Mouse (Mus musculus) lung, postnatal 0 days (tissue): ENCODE results near the gene Wdr6.

ENCODE experiments used
- CTCF ChIP-seq: IDR thresholded peaks from 2 replicates; pipeline ENCODE4 v1.5.1; 2016; ENCODE audit warnings: antibody characterized with exemption, mild to moderate bottlenecking
- EP300 ChIP-seq: IDR thresholded peaks from 2 replicates; pipeline ENCODE4 v1.6.1; 2016; ENCODE audit warnings: antibody characterized with exemption, mild to moderate bottlenecking, control low read depth

GRCm38 (mm10) chr9:108589229-108589628 lies 10.7 kb upstream of the Wdr6 start:
- TF ChIP-seq EP300 (no peak), CTCF (peak; percentile 29)
